Mouse (Mus musculus): Measurements from ENCODE around the gene Mapk9.

Gene Mapk9

DNA sequence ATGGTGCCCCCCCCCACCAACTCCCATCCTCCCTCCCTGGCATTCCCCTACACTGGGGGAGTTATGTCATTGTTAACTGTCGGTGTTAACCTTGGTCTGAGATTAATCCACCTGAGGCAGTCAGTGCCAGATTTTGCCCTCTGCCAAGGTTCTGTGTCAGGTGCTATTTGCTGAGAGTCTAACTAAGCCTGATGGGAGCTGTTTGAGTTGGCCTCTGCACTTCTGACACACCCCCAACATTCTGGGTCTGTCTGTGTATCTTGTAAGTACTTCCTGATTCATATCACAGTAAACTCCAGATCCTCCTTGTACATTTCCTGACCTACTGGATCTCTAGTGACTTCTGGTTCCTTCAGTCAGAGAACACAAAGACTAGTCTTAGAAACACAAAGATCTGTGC lies 5.9 kb upstream of the Mapk9 start:
- DNase-seq (ENCODE audit: low spot score), result no peak

DNA sequence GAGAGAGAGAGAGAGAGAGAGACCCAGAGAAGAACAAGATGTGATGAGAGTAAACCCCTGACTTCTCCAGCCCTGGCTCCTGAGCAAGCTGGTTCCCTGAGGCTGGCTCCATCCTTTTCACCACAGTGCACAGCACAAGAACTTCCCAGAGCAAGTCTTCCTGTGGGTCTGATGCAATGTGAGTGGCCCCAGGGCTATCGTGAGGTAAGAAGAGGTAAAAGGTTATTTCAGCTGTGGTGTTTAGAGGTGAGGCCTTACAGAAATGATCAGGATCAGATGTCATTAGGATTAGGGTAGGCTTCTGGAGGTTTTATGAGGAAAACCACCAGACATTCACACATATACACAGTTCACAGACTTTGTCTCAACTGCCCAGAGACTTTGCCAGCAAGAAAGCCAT lies 4.7 kb upstream of the Mapk9 start:
- no peak for DNase-seq (ENCODE audit: low spot score)

DNA sequence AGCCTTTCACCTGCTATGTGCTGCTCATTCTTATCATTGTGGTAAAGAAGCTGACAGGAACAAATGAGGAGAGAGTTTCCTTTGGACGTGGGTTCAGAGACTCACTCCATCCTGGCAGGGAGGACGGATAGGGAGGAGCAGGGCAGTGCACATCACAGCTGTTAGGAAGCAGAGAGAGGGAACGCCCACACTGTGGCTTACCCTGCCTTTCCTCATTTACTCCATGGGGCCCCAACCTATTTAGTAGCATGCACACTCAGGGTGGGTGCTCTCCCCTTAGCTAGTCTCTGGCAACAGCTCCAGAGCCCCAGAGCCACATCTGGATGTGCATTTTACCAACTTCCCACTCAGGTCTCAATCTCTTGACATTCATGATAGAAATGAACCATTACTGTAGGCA lies 3.8 kb upstream of the Mapk9 start:
- no peak for DNase-seq (ENCODE audit: low spot score)

DNA sequence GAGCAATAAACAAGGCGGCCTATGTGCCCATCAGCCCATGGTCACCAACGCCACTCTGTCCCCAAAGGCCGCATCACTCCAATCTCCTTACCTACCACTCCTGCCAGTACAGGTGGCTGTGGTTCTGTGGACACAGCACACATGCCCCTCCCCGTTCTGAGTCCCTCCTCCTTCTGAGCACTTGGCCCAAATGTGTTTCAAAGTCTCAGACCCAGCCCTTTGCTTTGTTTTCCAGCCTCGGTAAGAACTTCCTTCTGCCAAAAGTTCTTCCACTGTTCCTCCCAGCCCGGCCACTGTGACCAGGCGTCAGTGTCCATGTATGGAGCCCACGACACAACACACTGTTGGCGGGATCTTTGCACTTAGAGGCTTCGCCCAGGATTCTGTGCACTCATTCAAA lies 2.2 kb upstream of the Mapk9 start:
- no peak for DNase-seq (ENCODE audit: low spot score)

DNA sequence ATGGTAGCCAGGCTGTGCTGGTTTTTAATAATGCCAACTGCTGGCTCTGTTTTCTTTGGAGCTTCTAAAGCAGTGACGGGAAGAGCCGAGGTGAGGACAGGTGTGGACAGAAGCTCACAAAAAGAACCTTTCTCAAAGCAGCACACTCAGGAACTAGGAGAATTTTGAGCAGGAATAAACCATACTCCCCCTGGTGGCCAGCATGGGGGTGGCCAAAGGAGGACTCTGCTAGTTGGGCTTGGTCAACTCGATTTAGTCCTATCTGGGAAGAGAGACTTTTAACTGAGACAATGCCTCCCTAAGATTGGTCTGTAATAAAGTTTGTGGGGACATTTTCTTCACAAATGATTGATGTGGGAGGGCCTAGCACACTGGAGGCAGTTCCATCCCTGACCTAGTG lies 1.6 kb upstream of the Mapk9 start:
- DNase-seq (ENCODE audit: low spot score), result no peak

DNA sequence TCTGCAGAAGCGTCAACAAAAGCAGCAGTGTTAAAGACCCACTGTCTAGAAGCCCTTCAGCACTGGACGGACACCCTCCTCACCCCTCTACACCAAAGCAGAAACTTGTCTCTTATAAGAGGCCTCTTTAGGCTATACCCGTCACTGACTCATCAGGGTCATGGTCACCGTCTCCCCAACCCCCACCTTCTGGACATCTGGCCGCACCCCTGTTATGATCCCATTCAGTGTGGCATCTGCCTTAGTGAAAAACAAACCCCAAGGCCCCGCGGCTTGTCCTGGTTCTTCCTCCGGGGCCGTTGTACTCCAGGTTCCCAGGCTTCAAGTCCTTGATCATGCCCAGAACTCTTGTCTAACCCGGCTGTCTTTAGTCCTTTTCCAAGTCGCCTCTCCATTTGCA lies 593 bp upstream of the Mapk9 start:
- no peak for DNase-seq (ENCODE audit: low spot score)

DNA sequence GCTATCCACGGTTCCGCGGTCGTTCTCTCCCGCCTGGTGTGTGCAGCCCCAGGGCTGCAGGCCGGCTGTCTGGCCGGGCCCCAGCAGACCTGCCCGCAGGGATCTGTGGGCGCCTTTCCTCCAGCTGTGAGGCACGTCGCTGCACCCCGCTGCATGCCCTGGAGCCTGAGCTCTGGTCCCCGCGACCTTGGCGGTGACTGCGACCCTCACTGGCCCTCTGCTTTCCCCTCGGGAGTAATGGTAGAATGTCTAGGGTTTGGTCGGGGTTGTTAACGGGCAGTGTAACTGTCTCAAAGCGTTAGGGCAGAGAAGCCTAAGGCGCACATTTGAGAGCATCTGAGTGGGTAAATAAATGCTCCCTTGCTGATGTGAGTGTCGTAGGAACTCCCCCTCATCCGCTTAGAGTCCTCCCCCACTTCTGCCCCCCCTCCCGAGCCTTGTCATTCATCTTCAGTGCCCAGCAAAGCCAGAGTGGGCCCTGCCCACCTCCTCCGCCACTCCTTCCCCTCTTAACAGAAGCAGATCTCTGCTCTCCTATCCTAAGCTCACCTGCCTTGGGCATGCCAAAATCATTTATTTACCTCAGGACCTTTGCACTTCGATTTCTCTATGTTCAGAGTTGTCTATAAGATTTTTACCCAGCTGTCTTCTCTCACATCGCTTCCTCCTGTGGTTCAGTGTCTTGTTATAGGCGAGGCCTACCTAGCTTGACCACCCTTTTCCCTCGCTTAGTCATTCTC lies 690 bp downstream of the Mapk9 start:
- no peak for DNase-seq (ENCODE audit: low spot score)

DNA sequence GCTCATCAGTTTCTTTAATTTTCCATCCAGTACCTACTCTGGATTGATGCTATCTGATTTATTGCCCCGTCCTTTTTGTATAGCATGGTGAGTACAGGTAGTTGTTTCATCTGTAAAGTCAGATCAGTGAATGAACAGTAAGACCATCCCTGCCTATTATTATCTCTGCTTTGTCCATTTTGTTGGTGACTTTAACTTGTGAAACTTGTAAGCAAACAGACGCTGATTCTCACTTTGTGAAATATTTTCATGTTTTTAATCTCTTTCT lies 1.2 kb downstream of the Mapk9 start:
- no peak for DNase-seq (ENCODE audit: low spot score)

DNA sequence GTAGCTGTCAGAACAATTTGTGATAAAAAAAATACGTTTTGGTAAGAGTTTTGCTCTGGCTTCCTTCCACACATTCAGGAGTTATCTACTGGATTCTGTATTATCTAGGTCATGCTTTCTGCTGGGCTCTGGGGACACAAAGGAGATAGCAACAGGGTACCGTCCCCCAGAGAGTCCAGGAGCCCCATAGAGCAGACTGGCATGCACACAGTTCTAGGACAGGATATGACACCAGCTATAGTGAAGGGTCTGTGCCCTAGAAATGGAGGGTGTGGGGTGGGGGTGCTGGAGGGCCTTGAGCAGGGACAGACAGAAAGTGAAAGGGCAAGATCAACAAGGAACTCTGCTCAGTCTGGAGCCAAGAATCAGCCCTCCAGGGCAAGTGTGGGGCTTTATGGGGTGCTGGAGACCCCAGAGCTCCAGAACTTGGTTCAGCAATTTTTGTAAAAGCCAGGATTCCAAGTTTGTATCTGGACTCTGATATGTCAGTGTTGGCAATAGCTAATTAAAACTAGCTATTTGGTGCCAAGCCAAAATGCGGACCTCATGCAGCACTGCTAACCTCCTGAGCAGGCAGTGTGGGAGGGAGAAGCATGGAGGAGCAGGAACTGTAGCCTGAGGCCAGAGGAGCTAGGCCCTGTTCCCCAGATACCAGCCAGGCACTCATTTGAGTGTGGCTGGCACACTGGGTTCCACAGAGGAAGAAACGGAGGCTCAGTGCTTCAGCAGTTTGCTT lies 1.7 kb downstream of the Mapk9 start:
- no peak for DNase-seq (ENCODE audit: low spot score)

DNA sequence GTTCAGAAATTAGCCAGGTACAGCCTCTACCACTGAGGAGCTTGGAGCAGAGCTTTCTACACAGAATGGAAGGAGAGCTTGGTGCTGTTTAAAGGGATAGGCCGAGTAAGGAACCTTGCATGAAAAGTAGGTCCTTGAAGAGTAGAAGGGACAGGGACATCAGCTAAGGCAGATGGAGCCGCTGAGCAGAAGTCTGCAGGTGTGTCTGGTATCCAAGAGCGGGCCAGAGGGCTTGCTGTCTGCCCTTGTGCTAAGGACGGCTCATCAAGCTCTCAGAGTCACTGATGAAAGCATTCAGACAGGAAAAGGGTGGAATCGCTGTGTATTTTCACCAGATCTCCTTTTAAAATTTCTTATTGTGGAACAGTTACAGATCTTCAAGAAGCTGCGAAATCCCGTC lies 3.8 kb downstream of the Mapk9 start:
- DNase-seq (ENCODE audit: low spot score), result no peak

DNA sequence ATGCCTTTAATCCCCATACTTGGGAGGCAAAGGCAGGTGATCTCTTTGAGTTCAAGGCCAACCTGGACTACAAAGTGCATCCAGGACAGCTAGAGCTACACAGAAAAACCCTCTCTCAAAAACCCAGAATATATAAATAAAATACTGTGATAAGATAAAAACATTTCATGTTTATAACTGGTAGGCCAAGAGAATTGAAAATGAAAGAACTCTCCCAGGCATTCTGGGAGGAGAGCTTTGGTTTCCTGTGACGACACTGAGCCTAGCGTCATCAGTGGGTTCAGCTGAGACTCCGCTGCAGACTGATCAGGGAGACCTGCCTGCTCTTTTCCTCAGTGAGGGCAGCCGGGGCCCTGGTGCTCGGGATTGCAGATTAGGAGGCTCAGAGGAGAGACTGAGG lies 8.6 kb downstream of the Mapk9 start:
- no peak for DNase-seq (ENCODE audit: low spot score)

DNA sequence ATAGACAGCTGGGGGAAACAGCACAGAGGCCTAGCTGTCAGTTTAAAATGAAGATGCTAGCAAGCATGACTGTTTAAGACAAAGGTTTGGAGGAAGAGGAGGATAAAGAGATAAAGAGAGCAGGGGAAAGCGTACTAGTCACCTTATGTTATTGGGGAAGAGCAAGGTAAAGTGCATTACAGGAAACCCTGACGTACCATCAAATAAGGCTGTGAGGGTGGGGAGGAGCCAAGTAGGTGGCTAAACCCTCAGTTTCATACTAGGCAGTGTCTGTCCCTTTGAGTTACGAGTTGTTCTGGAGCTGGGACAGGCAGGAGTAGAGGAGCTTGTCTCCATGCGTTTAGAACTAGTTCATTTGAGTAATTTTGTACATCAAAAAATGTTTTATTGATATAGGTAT lies 14.6 kb downstream of the Mapk9 start:
- no peak for DNase-seq (ENCODE audit: low spot score)

DNA sequence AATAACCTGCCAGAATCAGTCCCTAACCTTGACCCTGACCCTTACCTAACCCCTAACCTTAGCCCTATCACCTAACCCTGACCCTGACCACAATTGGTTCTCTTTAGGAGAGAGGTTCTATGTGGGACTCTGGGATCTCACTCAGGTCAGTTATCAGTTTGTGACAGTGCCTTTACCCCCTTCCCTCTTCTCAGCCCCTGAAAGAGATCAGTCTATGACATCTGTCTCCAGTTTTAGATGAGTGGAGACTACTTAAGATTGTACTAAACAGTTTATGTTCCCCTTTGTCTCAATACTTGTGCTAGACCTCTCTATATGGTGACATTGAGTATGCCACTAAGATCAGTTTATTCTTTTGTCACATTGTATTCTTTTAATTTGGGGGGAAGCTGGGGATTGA lies 17.4 kb downstream of the Mapk9 start:
- DNase-seq (ENCODE audit: low spot score), result no peak

DNA sequence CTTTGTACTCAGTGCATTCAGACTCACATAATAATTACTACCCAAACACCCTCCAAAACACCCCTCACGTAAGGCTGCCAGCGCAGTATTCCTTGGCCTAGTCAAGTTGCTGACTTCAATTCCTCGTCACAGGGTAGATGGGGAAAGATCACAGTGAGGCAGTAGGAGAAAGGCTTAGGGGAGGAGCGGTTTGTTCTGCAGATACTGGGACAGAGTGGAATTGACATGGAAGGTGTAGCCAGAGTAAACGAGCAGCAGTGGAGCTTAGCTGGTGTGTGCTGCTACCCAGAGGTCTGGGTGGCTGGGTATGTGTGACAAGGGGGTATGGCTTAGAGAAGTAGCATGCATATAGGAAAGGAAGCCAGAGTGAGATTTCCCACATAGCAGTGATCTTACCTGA lies 20.8 kb downstream of the Mapk9 start:
- no peak for DNase-seq (ENCODE audit: low spot score)

DNA sequence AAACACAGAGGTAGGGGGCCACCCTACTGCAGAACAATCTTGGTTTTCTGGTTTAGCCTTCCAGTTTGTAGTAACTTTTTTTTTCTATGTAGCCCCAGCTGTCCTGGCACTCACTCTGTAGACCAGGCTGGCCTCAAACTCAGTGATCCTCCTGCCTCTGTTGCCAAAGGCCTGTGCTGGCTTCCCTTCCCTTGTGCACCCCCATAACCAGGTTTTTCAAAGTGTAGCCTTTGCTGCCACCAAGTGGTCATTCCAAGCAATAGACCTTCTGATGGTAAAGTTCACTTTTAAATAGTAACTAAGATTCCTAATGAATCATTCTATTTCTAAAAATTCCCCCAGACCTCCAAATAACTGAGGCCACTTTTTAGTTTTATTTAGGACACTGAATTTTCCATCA lies 23.2 kb downstream of the Mapk9 start:
- no peak for DNase-seq (ENCODE audit: low spot score)

DNA sequence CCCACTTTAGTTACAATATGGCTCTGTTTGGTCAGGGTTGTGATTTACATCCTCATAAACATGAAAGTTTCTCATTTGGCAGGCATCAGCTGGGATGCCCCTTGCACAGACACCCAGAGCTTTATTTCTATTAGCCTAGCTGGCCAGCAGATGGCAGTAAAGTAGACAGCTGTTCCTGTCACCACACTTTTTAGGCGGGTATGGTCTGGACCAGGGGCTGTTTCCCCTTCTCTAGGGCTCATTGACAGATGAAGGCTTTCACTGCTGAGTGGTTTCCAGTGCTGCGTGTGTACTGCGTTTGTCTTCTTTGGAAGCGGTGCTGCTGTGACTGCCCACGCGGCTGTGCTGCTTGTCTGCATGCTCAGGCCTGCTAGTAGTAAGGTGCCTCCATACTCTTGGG lies 25.4 kb downstream of the Mapk9 start:
- no peak for DNase-seq (ENCODE audit: low spot score)

DNA sequence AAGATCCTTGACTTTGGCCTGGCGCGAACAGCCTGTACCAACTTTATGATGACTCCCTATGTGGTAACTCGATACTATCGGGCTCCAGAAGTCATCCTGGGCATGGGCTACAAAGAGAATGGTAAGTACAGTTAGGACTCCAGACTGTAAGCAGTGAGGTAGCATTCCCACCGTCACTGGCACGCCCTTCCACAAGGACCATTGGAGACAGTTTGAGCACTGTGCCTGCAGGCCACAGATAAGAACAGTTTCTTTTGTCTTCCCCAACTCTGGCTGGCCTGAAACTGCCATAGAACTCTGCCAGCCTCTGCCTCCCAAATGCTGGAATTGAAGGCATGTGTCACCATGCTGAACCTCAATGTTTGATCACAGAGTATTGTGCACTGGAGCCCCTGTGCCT lies 26.2 kb downstream of the Mapk9 start:
- DNase-seq (ENCODE audit: low spot score), result no peak

DNA sequence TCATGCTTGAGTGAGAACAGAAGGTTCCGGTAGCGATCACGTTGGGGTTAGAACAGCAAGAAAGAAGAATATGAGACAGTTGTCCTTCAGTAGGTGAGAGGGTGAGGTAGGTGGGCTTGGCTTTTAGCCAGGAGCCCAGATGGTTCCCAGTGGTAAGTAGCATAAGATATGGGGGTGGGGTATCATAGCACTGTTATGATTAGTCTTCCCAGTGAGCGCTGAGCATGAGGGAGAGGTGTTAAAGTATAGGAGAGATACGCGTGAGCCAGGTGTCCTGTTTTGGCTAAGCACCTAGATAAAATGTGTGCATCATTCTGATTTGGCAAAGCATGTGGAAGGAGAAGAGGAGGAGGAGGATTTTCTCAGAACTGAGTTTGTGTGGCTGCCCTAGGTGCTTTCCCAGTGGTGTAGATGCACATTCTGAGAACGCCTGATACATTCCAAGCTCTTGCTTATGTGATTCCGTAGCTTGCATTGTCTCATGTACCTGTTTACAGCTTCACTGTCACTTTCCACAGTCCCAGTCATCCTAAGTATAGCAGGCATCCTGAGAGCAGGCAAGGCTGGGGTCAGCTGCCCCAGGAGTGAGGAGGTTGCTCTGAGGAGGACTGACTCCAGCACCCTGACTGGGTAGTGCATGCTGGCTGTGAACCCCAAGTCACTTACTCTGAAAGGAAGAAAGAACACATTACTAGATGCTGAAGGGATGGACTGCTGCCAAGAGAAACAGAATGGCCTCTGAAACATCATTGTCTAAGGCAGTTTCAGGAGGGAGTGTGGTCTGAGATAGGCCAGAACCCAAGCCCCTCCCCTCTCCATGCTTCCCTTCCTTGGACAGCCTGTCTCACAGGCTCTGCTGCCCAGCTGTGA lies 30.6 kb downstream of the Mapk9 start:
- no peak for DNase-seq (ENCODE audit: low spot score)

DNA sequence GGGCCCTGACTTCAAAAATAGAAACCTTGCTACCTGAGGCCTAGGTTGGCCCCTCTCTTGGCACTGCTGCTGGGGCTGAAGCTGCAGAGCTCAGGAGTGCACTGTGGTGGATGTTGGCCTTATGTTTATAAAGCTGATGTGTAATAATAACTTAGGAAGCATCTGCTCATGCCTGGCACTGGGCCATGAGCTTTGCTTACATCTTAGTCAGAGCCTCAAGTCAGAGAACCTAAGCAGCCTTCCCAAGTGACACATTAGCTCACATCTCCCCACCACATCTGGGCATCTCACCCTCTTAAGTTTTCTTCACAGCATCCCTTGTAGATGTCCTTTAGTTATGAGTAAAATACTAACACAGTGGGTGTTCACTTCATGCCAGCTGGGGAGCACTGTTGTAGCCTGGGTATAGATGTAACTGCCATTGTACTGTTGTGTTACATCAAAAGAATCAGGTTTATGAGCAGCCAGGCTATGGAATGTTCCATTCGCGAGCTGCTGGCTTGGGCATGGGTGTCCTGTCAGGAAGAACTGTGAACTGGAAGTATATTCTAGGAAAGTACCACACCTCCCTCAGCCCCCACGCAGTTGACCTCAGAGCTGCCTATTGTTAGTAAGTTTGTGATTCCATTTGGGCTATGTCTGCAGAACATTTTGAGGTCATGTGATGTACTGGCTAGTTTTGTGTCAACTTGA lies 33.5 kb downstream of the Mapk9 start:
- DNase-seq (ENCODE audit: low spot score), result no peak

DNA sequence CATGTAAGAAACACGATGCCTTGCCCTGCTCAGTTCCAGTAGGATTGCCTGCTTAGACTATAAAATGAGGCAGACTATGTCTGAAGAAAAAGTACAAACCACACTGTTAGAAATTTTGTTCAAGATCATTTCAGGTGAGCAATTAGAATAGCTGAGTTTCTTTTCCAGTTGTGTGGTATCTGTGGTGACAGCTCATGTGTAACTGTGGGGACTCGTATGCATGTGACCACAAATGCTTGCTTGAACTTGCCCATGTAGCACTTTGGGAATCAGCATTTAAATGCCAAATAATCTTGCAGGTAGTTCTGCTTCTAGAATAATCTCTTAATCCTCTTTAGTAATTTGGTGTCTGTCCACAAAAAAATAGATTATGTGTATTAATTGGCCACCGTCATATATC lies 36.8 kb downstream of the Mapk9 start:
- DNase-seq (ENCODE audit: low spot score), result no peak

DNA sequence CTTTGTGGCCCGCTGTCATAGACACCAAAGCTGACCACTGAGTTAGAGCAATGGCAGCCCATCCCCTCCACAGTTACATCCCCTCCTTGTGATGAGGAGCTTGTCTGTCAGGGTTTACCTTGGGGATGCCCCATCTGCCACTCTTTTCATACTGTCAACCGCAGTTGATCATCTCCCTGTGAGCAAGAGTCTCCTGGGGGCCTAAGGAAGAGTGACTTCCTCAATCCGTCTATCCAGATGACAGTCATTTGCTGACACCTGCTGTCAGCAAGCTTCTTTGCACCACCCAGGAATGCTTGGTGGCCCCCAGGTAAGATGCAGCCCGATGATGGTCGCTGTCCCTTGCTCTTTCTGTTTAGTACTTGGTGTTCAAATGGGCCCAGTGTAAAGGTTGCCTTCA lies 41.9 kb downstream of the Mapk9 start:
- no peak for DNase-seq (ENCODE audit: low spot score)

DNA sequence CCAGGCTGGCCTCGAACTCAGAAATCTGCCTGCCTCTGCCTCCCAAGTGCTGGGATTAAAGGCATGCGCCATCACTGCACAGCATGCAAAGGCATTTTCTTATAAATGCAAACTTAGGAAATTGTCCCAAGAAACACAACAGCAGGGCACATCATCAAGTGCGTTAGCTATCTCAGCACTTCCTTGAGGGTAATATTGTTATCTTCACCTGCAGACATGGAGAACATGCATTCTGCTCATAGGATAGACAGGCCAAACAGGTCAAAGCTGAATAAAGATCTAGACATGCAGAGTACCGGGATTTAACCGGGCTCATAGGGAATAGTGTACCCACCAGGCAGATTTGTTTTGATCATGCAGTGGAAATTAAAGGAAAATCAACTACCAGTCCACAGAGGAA lies 45.4 kb downstream of the Mapk9 start:
- DNase-seq (ENCODE audit: low spot score), result no peak

DNA sequence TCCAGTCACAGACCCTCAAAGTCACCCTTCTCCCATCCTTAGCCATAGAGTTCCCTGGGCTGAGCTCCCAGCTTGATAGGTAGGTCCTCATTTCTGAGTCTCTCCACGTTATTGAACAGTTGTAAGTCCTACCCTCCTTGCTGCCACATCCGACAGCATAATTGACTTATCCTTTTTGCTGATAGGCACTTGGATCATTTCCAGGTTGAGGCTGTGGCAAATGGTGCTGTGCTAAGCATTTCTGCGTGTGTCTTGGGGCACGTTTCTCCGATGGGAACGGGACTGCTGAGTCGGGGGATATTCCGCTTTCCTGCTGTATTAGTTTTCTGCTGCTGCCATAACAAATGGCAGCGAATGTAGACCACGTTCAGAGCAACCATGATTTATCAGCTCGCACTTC lies 47.3 kb downstream of the Mapk9 start:
- DNase-seq (ENCODE audit: low spot score), result no peak

Data from ovary, adult 18-20 months (tissue).